Mouse (Mus musculus) cerebellum, postnatal 14 days (tissue): ENCODE measurements around the gene Ctrl.
"Not testable (repeated sequence)": the region's sequence is repeated elsewhere in the genome, so short reads cannot be mapped to it uniquely, and the experiment has no call there.

ENCODE experiments used
- DNase-seq, 2 experiments: peaks; one replicate each; pipeline ENCODE4 v3.0.0; 2021; ENCODE audit warnings: mixed read lengths in 2 of 2

Gene Ctrl

GRCm38 (mm10) chr8:105933762-105934161 lies at the start of gene Ctrl:
Gene Ctrl (minus strand): TSS chr8:105933862.
- DNase-seq = no peak

GRCm38 (mm10) chr8:105983406-105983805 lies 49.7 kb upstream of the Ctrl start:
- DNase-seq = not testable (repeated sequence)

DNA sequence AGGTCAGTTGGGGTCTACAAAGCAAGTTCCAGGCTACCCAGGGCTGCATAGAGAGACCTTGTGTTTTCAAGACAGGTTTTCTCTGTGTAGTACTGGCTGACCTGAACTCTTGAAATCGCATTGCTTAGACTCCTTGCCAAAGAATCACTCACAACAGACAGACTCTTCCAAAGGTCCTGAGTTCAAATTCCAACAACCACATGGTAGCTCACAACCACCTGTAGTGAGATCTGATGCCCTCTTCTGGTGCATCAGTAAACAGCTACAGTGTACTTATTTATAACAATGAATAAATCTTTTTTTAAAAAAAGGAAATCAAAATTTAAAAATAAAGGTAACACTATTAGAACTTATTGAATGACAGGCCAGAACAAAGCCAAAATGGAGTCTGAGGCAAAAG lies 47.5 kb upstream of the Ctrl start:
- DNase-seq = no peak

DNA sequence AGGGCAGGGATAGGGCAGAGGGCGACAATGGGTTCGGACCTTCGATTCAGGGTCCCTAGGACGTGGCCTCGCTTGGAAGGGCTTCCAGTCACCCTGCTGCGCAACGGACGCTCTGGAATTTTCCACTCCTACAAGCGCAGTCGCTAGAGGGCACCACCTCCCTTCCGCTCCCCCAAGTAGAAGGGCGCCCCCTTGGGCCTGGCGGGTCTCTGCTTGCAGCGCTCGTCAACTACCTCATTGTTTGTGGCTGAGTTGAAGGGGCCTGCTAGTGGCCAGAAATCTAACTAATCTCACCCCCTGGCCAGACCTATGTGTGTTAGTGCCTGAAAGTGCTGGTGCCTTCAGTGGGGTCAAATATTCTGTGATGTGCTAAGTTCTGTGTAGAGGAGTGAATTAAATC lies 45.7 kb upstream of the Ctrl start, which contains the start of gene Dpep3:
TSS of gene Dpep3 (minus strand) at position 105 of the 400 bp plus-strand sequence.
- DNase-seq = no peak

- DNase-seq = no peak
These were observed 41.7 kb upstream of the Ctrl start for GRCm38 (mm10) chr8:105975363-105975762.

DNA sequence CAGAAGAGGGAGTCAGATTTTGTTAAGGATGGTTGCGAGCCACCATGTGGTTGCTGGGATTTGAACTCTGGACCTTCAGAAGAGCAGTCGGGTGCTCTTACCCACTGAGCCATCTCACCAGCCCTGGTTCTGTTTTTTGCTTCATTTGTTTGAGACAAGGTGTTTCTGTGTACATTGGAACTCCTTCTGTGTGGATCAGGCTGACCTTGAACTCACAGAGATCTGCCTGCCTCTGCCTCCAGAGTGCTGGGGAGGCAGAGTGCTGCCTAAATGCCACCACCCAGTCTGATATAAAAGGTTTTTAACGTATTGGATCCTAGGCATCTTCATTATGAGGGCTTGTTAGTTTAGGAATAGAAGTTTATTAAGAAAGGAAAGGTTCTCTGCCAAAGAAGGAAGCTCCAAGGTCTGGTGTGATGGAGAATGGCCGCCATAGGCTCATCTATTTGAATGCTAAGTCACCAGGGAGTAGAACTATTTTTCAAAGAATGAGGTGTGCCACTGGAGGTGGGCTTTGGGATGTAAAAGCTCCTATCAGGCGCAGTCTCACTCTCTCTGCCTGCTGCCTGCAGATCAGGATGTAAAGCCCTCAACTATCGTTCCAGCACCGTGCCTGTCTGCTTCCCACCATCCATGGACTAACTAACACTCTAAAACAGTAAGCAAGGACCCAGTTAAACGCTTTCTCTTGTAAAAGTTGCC lies 37.5 kb upstream of the Ctrl start:
- DNase-seq = no peak

GRCm38 (mm10) chr8:105969367-105969766 lies 35.7 kb upstream of the Ctrl start:
- no peak for DNase-seq

GRCm38 (mm10) chr8:105966692-105967311 lies 33.1 kb upstream of the Ctrl start:
- DNase-seq = no peak

- peak in 1 of 2 experiments; percentile 45 for DNase-seq
These were observed 32.3 kb upstream of the Ctrl start, which contains the start of gene Slc12a4 for GRCm38 (mm10) chr8:105965905-105966341. Gene Slc12a4 (minus strand): TSS chr8:105966097.

GRCm38 (mm10) chr8:105965266-105965904 lies 31.7 kb upstream of the Ctrl start:
- no peak for DNase-seq

DNA sequence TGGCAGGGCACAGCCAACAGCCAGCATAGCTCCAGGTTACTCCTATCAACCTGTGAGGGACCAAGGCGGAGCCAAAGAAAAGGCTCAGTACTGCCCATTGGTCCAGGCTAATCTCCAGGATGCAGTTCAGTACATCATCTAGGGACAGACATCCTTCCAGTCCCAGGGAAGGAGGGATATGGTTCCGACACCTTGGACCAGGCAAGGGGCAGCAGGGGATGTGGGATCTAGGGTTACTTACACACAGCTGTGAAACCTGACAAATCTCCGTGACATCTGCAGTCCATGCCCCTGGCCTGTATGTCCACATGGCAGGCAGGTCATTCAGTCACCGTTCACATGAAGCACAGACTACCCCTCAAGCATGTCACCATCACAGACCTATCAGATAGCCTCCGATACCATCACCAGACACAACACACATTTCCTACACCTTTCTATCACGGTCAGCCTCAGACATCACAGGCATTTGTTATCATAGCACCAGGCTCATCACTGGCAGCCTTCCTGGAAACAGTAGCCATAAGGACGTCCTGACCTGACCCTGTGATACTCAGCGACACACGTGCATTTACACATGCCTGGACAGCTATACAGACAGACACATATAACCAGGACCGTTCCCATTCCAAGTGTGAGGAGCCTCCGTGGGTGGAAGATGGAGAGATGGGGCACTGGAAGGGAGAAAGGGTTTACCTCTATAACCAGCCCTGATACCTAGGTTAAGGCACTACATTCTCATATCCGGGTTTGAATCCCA lies 31.0 kb upstream of the Ctrl start:
- no peak for DNase-seq

- no peak for DNase-seq
These were observed 27.9 kb upstream of the Ctrl start for GRCm38 (mm10) chr8:105961536-105961935.

GRCm38 (mm10) chr8:105961101-105961500 lies 27.4 kb upstream of the Ctrl start:
- no peak for DNase-seq

DNA sequence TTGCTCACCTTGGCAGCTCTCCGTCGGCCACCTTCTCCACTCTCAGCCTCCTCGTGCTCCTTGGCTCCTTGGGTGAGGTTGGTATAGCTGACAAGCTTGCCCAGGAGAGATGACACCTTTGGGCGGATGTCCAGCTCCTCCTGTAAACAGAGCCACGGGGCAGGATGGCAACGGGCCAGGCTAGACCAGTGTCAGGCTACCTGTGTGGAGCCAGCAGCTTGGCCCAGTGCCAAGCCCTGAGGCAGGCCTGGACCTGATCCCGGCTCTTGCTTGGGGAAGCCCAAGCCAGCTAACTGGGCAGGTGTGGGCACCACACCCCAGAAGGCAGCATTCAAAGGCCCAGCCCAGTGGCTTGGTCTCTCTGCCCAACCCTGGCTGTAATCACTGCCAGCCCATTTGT lies 25.7 kb upstream of the Ctrl start:
- peak; percentile 91 to 94 for DNase-seq

DNA sequence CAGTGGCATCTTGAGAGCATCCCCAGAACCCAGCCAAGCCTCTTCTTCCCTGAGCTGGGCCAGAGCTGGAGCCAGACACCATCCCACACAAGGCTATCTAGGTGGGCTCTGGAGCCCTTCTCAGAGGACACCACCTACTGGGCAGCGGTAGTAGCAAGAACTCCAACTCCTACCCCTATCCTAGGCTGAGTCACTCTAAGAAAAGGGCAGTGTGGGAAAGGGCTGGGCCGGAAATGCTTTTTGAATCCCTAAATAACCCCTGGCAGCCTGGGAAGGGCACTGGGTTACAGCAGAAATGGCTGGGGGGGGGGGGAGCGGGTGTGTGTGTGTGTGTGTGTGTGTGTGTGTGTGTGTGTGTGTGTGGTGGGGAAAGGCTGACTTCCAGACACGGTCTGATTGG lies 24.2 kb upstream of the Ctrl start:
- no peak for DNase-seq

- DNase-seq = no peak
These were observed 22.9 kb upstream of the Ctrl start for GRCm38 (mm10) chr8:105956556-105956955.

DNA sequence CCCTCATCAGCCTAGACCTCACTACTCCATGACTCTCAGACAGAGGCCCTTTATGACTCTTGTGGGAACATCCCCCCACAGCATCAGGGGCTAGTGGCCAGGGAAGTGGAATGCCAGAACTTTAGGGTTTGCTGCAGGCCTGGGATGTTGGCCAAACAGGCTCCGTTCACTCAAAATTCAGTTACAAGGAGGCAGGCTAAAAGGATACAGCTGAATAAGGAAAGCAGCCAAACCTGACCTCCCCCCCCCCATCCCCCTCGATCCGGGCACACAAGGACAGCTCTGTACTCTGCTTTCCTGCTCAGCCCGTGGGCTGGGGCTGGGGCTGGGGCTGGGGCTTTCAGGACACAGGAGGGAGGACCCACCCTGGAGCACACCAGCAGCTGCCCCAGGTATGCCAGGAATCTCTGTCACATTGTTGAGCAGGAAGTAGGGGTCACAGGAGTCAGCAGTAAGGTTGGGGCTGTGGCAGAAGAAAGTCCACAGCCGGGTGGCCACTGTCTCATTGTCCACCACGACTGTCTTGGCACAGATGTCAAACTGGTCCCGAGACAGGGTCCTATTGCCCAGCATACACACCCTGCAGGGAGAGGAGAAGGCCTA lies 17.5 kb upstream of the Ctrl start:
- DNase-seq = peak in 1 of 2 experiments; percentile 40

- DNase-seq = peak; percentile 61 to 69
These were observed 15.7 kb upstream of the Ctrl start for GRCm38 (mm10) chr8:105949350-105949749.

DNA sequence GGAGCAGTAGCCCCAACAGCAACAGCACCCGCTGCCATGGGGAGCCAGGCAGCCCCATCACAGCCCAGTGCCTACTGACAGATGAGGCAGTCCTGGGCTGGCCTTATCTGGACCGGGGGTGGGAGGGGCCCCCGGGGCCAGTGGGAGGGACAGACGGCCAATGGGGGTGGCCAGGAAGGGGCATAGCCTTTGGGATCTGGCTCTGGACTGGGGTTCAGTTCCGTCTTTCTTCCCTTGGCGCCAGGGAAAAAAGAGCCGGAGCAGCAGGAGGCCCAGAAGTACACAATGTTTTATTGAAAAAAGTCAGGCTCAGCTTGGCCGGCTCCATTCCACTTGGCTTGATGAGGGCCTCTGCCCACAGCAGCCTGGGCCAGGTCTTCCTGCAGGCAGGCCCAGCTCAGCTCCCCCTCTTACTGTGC lies 9.7 kb upstream of the Ctrl start, which contains the start of gene Lcat:
TSS of gene Lcat (minus strand) at position 62 of the 419 bp plus-strand sequence.
- no peak for DNase-seq

GRCm38 (mm10) chr8:105942542-105942941 lies 8.9 kb upstream of the Ctrl start:
- no peak for DNase-seq

- DNase-seq = no peak
These were observed 8.4 kb upstream of the Ctrl start for GRCm38 (mm10) chr8:105942026-105942425.

- peak in 1 of 2 experiments; percentile 35 for DNase-seq
These were observed 4.6 kb upstream of the Ctrl start, which contains the start of gene Psmb10 for GRCm38 (mm10) chr8:105938306-105938669. Gene Psmb10 (minus strand): TSS chr8:105938444.
